ENCODE assay signal across 21 mouse cellular contexts in genomic region chr4:85149726-85150125, GRCm38 (mm10). TPM values are rescaled to one million over a fixed set of nuclear protein-coding genes. Genes with fewer than 3 reads are reported as not detected.
DNase-seq lines count a peak whose midpoint lies in the region; ATAC-seq lines count a peak whose summit lies in the region.
"Had no signal": no experiment of that assay in that cellular context is flagged by ENCODE, and none has a peak within 500 bp of the region (broad histone marks: within the 10 kb centered on the region; RNA-seq: fewer than 3 reads in every experiment).

No protein-coding gene starts in this region.

- H3K36me3 ChIP-seq in forebrain, embryonic 11.5 days (ENCODE audit: control insufficient read depth, insufficient read depth, low read length): no peaks in the 10 kb centered on the region
- H3K36me3 ChIP-seq: embryonic facial prominence, embryonic 10.5 days; embryonic facial prominence, embryonic 12.5 days; forebrain, embryonic 12.5 days had no signal

- ATAC-seq in forebrain, embryonic 11.5 days (replicated peaks; ENCODE audit: low FRiP score): no peak
- ATAC-seq: activated CD4-positive, CD25-positive, alpha-beta regulatory T cell, adult 4 months; forebrain, embryonic 14.5 days; forebrain, embryonic 16.5 days; Patski had no signal

- H3K4me1 ChIP-seq in forebrain, embryonic 11.5 days (replicated peaks; ENCODE audit: control insufficient read depth, insufficient read depth, low read length): no peaks in the 10 kb centered on the region
- H3K4me1 ChIP-seq: embryonic facial prominence, embryonic 10.5 days; embryonic facial prominence, embryonic 12.5 days; forebrain, embryonic 12.5 days had no signal

- no peak overlapping the region for H3K4me3 ChIP-seq in forebrain, embryonic 11.5 days (ENCODE audit: low read depth, low read length)
- H3K4me3 ChIP-seq: embryonic facial prominence, embryonic 10.5 days; embryonic facial prominence, embryonic 12.5 days; forebrain, embryonic 12.5 days had no signal

- peak; percentile 12 for DNase-seq in kidney, postnatal 10 days
- no peak for DNase-seq in kidney, adult 11 months
- DNase-seq in retina, adult 2 months (ENCODE audit: low read depth, low spot score): peak; percentile 22
- no peak for DNase-seq in retina, embryonic 14.5 days (ENCODE audit: low spot score)
- DNase-seq in forebrain, embryonic 11.5 days (ENCODE audit: low spot score): no peak
- DNase-seq: adrenal gland, adult 8-10 months; adrenal gland, postnatal 14 days; adrenal gland, postnatal 36 days; cerebellum, adult 11-12 months; cerebellum, adult 2 months; cerebellum, adult 9-10 months; cerebellum, postnatal 10 days; cerebellum, postnatal 25 days had no signal

- no peaks in the 10 kb centered on the region for H3K9me3 ChIP-seq in forebrain, embryonic 11.5 days (ENCODE audit: control insufficient read depth, low read length)
- H3K9me3 ChIP-seq: embryonic facial prominence, embryonic 10.5 days; embryonic facial prominence, embryonic 12.5 days; forebrain, embryonic 12.5 days had no signal

- no peaks in the 10 kb centered on the region for H3K27me3 ChIP-seq in forebrain, embryonic 11.5 days (ENCODE audit: control insufficient read depth, insufficient read depth, low read length)
- H3K27me3 ChIP-seq: embryonic facial prominence, embryonic 12.5 days; forebrain, embryonic 12.5 days; Patski had no signal

- H3K9ac ChIP-seq in forebrain, embryonic 11.5 days (ENCODE audit: low read length): no peak overlapping the region
- H3K9ac ChIP-seq: embryonic facial prominence, embryonic 12.5 days; forebrain, embryonic 12.5 days had no signal

- H3K4me2 ChIP-seq in forebrain, embryonic 11.5 days (ENCODE audit: low read depth, low read length, severe bottlenecking): no peak overlapping the region
- H3K4me2 ChIP-seq: embryonic facial prominence, embryonic 12.5 days; forebrain, embryonic 12.5 days had no signal

- 82% methylated on average over 5 of the region's 5 CpGs for WGBS in forebrain, embryonic 11.5 days

- no peak overlapping the region for H3K27ac ChIP-seq in forebrain, embryonic 11.5 days (ENCODE audit: low read depth, low read length)
- H3K27ac ChIP-seq: embryonic facial prominence, embryonic 10.5 days; embryonic facial prominence, embryonic 12.5 days; forebrain, embryonic 12.5 days had no signal

RNA-seq across cellular contexts. Expression of gene Sh3gl2, which starts 55.2 kb away (rescaled TPM):
- polyA plus RNA-seq in forebrain, embryonic 11.5 days (2014; fragmentation: Nextera tagmentation; extraction: Ambion mirVana): 8.3 and 9.0 TPM in 2 replicates
- polyA plus RNA-seq: activated CD4-positive, CD25-positive, alpha-beta regulatory T cell, adult 4 months; C2C12 had no signal

Comparison
In these comparisons a context has a peak if more than half of its experiments do, and no peak if none do; other contexts are left out.
1. DNase-seq: peak in kidney, postnatal 10 days (single experiment) and retina, adult 2 months (single experiment); none in kidney, adult 11 months (single experiment), retina, embryonic 14.5 days (single experiment) and forebrain, embryonic 11.5 days (single experiment).